Mouse (Mus musculus): ENCODE data around the gene Ppil3. TPM values are rescaled to one million over a fixed set of nuclear protein-coding genes. Genes with fewer than 3 reads are reported as not detected.

Ppil3 gene
- total RNA-seq, 2 experiments from 2014 or later: 27.1 to 27.9 TPM

Other genes with a start within 250 kb of the Ppil3 start
- 1 to 10 TPM; 5.3 to 5.8 TPM for gene Aox4, start 235.1 kb downstream of the Ppil3 start, total RNA-seq (2021)
- gene Aox2, start 167.2 kb downstream of the Ppil3 start, total RNA-seq (2021): not detected
- gene Bzw1, start 52.6 kb downstream of the Ppil3 start, total RNA-seq (2021): 100 to 1,000 TPM; 138 to 161 TPM
- gene Clk1, start 21.4 kb downstream of the Ppil3 start, total RNA-seq (2021): 100 to 1,000 TPM in 1 of 2 experiments, 10 to 100 TPM in 1; 81.3 to 117 TPM
- 10 to 100 TPM; 15.9 to 21.6 TPM for gene Nif3l1, start 335 bp downstream of the Ppil3 start, total RNA-seq (2021)
- gene Orc2, start 59.6 kb upstream of the Ppil3 start, total RNA-seq (2021): 10 to 100 TPM; 29.6 to 32.4 TPM
- gene Fam126b, start 140.8 kb upstream of the Ppil3 start, total RNA-seq (2021): 100 to 1,000 TPM; 130 to 160 TPM
- 100 to 1,000 TPM in 1 of 2 experiments, 10 to 100 TPM in 1; 91.6 to 107 TPM for gene Ndufb3, start 140.9 kb upstream of the Ppil3 start, total RNA-seq (2021)